Mouse (Mus musculus): ENCODE results near the gene Gm9972.

Gm9972 gene

GRCm38 (mm10) chr11:43035446-43035845, at the start of gene Gm9972:
TSS of gene Gm9972 (plus strand) at chr11:43035746.
- no peak for DNase-seq

DNA sequence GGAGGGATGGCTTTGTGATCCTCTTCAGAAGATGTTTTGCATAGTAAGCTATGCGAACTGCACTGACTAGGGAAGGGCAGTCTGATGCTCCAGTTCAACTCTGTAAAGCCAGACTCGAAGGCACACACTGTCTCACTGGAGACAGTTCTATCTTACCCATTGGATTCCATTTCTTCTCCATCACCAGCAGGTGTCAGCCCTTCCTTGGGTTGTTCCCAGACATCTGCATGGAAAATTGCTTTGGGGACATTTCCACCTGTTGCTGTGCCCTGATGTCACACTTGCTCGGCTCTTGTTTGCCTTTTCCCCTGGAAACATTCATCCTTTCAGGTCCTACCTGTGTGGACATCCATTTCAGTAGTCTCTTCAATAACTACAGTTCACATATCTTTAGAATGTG, 36.4 kb upstream of the Gm9972 start:
- DNase-seq = peak; percentile 25

DNA sequence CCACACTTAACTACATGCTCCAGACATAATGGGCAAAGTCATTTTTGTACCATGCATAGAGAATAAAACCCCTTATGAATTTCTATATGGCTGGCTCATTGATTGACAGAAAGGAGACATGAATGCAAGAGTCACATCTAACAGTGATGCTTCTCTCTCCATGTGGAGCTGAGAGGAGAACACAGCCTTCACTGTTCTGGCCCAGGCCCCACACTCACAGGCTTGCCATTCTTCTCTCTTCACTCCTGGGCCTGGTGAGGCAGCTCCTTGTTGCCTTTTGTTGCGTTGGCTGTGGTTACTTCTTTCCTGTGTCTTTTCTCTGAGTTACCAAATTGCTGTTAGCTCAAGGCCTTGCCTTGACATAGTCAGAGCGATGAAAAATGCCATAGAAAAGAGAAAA, 23.6 kb upstream of the Gm9972 start:
- no peak for DNase-seq

- no peak for DNase-seq
Measured at GRCm38 (mm10) chr11:43012980-43013379, 22.6 kb upstream of the Gm9972 start.

GRCm38 (mm10) chr11:43023109-43023688, 12.3 kb upstream of the Gm9972 start:
- DNase-seq = no peak

DNA sequence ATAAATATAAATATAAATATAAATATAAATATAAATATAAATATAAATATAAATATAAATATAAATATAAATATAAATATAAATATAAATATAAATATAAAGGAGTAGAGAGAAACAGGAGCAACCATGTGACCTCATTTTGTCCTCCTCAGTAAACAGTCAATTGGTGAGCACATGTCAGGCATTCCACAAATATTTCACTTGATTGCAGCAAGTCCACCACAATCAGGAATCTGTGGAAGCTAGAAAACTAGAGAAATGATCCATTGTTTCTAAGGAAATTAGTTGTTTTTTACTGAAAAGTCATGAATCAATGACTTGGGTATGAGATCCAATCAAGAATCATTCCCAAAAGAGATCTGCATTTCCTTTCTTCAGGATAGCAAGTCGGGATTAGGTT, 5.7 kb upstream of the Gm9972 start:
- no peak for DNase-seq

DNA sequence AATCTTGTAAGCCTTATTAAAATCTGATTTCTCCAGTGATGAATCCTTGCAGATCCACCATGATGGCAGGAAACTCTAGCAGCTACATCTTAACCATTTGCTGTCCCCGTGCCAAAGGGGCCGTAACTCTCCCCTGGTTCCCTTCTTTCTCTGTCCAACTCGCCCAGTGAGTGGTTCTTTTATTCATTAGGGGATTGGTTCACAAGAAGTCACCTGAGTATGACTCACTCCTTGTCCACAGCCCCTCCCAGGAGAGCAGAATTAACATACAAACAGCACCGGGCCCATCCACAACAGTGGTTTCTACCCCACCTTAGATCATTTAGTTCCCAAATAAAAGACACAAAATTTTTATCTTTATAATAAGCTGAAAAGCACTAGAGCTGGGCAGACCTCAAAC, 3.4 kb upstream of the Gm9972 start:
- DNase-seq = no peak

DNA sequence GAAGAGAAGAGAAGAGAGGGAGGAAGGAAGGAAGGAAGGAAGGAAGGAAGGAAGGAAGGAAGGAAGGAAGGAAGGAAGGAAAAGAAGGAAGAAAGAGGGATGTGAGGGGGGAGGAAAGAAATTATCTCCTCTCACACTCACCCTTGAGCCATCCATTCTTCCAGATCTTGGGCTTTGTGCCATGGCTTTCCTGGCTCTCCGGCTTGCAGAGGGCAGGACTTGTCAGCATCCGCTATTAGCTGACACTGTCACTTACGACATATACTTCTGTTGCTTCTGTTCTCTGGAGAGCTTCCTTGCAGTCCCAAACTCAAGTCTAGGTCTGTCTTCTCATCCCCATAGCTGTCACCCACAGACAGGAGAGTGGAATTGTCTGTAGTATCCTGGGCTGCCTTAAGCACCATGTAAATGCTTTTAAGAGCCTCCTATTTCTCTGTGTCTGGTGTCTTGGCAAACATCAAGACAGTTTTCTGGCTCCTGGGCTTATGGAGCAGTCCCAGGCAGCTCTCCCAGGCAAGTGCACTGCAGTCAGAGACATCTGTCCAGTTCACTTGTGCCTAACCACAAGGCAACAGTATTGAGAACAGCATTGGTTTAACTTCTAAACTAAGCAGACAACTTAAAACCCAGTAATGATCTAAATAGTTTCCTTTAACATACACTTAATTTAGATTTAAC, 10.5 kb downstream of the Gm9972 start:
- DNase-seq = no peak

DNA sequence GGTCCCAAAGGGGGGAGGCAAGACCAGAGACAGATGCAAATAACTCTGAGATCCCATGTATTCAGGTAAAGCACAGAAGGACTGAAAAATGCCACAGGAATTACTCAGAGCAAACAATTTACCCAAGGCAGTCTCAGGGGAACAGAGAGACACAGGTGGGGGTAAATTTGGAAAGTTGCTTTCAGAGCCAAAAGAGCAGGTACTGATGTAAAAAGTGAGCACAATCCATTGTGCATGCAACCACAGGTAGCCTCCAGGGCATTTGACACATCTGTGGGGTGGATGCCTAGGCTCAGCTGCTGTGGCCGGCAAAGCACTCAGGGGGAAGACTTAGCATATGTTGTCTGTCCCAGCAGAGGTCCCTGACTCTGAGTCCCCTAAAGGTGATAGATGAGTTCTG, 13.8 kb downstream of the Gm9972 start:
- DNase-seq = no peak

- DNase-seq = peak; percentile 52
Measured at GRCm38 (mm10) chr11:43054972-43055371, 19.4 kb downstream of the Gm9972 start.

DNA sequence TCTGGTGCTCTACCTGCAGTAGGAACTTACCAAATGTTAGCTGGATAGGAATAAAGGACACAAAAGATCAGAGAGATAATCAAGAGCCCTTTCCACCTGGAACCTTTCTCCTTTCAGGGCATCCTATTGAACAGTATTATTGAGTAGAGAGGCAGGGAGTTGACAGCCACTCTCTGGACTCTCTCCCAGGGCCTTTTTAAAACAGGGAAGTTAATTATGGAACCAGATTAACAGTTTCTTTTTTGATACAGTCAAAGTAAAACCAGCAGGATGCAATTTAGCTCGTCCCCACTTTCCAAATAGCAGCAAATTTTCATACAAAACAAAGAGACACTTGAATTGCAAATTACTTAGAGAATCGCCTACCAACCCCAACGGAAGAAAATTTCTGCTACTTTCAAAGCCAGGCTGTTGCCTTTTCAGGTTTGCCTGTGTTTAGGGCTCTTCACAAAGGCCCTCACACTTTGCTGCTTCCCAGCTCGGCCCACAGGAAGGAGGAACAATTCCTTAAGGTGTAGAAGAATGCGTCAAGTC, 24.0 kb downstream of the Gm9972 start:
- DNase-seq = peak; percentile 9

DNA sequence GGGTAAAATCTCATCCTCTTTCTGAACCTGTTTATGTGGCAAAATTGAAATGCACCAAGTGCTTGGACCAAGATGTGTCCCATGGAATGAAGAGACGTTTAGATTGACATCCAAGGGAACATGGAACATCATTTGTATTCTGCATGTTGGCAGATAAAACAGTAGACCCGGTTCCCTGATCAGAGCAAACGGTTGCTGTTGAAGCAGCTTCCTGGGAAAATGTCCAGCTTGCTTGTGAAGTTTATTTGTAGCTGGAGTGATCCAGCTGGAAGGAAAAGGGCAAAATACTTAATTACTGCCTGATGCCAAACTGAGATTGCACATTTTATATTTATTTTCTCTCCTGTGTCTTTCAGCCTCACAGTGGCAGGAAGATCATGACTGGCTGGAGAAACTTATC, 26.7 kb downstream of the Gm9972 start:
- DNase-seq = no peak

DNA sequence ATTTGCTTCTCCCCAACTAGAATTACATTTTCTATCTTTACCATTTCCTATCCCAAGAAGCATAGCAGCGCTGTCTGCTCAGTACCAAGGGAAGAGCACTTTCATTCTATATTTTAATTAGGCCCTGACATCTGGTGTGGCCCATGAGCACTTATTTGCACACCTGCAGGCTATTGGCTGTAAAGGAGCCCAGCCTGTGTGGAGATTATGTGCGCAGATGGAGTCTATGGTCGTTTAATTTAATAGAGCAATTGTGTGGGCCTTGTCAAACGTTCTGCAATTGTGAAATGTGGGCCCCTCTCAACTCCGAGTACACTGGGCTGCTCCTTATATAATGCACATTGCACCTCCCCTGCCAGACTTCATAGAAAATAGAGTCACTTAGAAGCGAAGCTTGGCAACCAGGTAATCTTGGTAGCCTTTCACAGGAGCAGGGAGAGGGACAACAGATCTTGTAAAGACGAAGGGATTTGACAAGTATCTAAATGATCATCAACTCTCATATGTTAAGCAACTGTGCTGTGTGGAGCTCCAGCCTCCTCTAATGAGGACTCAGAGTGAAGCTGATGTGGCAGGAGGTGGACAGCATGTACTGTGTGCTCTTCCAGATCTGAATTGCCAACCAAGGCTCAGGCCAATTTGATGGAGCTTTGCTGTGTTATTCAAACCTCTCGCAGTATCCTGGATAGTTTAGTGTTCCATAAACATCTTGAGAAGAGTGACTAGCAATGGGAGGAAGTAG, 50.9 kb downstream of the Gm9972 start:
- DNase-seq = no peak
